Mouse (Mus musculus) erythroblast, embryonic 14.5 days (primary cell): Measurements from ENCODE around the gene Klrb1b. TPM values are rescaled to one million over a fixed set of nuclear protein-coding genes. Genes with fewer than 3 reads are reported as not detected.
"Not testable (repeated sequence)": the region's sequence is repeated elsewhere in the genome, so short reads cannot be mapped to it uniquely, and the experiment has no call there.

Source experiments
- H3K27me3 ChIP-seq: 2 replicates; pipeline ENCODE4 v1.6.1; 2012; ENCODE audit warnings: inconsistent platforms; ENCODE audit not compliant: control insufficient read depth
- H3K36me3 ChIP-seq: 2 replicates; pipeline ENCODE4 v1.6.1; 2012; ENCODE audit warnings: mild to moderate bottlenecking, inconsistent platforms; ENCODE audit not compliant: control insufficient read depth
- H3K4me1 ChIP-seq: 2 replicates; pipeline ENCODE4 v1.6.1; 2012; ENCODE audit warnings: inconsistent platforms; ENCODE audit not compliant: control insufficient read depth
- H3K4me3 ChIP-seq: replicated peaks from 2 replicates; pipeline ENCODE3; 2012; ENCODE audit warnings: moderate library complexity, mild to moderate bottlenecking, inconsistent platforms
- H3K9me3 ChIP-seq: 2 replicates; pipeline ENCODE4 v1.6.1; 2012; ENCODE audit warnings: low read length, inconsistent platforms, mixed read lengths; ENCODE audit not compliant: control insufficient read depth
- GATA1 ChIP-seq: IDR thresholded peaks from 2 replicates; pipeline ENCODE4 v1.6.1; 2012; ENCODE audit warnings: low read length, inconsistent platforms, mixed read lengths
- TAL1 ChIP-seq: IDR thresholded peaks from 3 replicates; pipeline ENCODE4 v1.6.1; 2012; ENCODE audit warnings: low read length, inconsistent platforms, mixed read lengths
- polyA plus RNA-seq: library from polyadenylated mRNA; stranded (reverse); fragments of >175 nt; gene quantifications from 2 replicates; pipeline ENCODE4 v1.2.3, GENCODE M21; 2012

Gene Klrb1b
- polyA plus RNA-seq, 1 experiment, result 0.02 TPM

DNA sequence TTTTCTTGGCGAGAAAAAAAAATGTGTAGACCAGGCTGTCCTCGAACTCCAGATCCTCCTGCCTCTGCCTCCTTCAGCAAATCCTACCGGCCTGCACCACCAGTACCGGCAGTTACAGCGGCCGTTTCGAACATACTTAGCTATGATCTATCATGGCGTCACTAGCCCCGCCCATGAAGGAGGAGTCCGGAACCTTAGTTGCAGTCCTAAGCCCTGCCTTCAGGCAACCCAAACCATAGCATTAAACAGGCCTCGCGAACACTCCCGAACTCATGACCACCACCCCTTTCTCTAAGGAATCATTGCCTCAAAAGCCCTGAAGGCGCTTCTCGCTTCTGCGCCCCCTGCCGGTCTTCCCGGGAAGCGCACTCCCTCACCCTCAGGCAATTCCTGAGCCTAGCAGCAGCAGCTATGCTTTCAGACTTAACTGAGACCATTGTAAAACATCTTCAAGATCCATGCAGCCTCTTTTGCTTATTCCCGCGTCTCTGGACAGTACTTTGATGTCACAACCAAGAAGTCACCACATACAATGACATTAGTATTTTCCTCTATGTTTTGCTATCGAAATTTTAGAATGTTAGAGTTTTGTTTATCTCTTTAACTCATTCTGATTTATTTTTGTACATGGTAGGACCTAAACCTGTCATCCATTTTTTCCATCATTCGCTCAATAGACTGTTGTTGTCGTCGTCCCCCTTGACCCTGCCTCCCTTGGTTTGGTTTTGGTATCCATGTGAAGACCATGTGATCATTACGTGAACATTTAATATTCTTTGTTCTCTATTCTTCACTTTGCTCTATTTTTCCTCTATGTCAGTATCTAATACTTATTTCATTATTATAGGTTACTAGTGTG is 22.9 kb downstream of the Klrb1b start:
- Histone ChIP-seq H3K4me3 (peak overlapping the region; percentile 64), H3K4me1 (peaks cover 26% of the 10 kb centered on the region), H3K36me3 (no peaks in the 10 kb centered on the region), H3K27me3 (no peaks in the 10 kb centered on the region), H3K9me3 (no peaks in the 10 kb centered on the region)
- TF ChIP-seq GATA1 (no peak), TAL1 (no peak)

GRCm38 (mm10) chr6:128802557-128802956 is 23.6 kb downstream of the Klrb1b start:
- no peaks in the 10 kb centered on the region for H3K9me3 ChIP-seq
- no peak for TF ChIP-seq TAL1
- TF ChIP-seq GATA1, result no peak
- H3K36me3 ChIP-seq, result no peaks in the 10 kb centered on the region
- H3K4me1 ChIP-seq, result peaks cover 33% of the 10 kb centered on the region
- peak overlapping the region; percentile 64 for H3K4me3 ChIP-seq
- H3K27me3 ChIP-seq, result no peaks in the 10 kb centered on the region

GRCm38 (mm10) chr6:128800696-128801095 is 25.4 kb downstream of the Klrb1b start:
- H3K9me3 ChIP-seq, H3K4me3 ChIP-seq, H3K36me3 ChIP-seq, H3K27me3 ChIP-seq: not testable (repeated sequence)
- peaks cover 34% of the 10 kb centered on the region for H3K4me1 ChIP-seq

- no peaks in the 10 kb centered on the region for H3K9me3 ChIP-seq
- H3K36me3 ChIP-seq, result no peaks in the 10 kb centered on the region
- TF ChIP-seq TAL1 (no peak), GATA1 (no peak)
- H3K4me1 ChIP-seq, result peaks cover 34% of the 10 kb centered on the region
- no peaks in the 10 kb centered on the region for H3K27me3 ChIP-seq
- peak overlapping the region; percentile 74 for H3K4me3 ChIP-seq
These were observed 26.2 kb downstream of the Klrb1b start for GRCm38 (mm10) chr6:128799896-128800270.

DNA sequence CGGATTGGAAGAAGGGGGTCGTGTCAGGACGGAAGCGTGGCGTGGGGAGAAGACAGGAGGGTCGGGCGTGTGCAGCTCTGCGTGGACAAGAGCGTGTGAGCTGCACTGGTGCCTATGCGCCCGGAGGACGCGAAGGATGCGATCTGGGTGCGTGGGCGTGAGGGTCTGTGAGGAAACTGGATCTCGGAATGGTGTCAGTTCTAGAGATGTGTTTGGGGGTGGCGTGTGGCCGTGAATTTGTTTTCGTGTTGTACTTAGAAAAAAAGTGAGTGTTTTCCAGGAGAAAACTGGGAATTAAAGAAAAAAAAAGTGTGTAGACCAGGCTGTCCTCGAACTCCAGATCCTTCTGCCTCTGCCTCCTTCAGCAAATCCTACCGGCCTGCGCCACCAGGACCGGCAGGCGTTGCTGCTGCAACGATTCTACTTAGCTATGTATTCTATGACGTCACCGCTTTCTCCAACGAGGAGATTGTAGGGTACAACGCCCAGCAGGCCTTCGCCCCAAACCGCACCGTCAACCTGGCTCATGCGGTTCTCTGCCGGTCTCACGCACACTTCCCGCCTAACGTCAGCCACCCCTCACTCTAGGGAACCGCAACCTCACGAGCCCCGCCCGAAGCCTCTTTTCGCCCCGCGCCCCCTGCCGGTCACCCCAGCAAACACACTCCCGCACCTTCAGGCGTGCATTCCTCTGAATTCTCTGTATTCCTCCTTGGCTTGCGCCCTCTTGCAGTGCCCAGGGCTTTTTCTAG is 26.8 kb downstream of the Klrb1b start:
- H3K4me1 ChIP-seq, result peaks cover 34% of the 10 kb centered on the region
- H3K9me3 ChIP-seq, H3K27me3 ChIP-seq, H3K36me3 ChIP-seq: not testable (repeated sequence)
- peak overlapping the region; percentile 74 for H3K4me3 ChIP-seq

DNA sequence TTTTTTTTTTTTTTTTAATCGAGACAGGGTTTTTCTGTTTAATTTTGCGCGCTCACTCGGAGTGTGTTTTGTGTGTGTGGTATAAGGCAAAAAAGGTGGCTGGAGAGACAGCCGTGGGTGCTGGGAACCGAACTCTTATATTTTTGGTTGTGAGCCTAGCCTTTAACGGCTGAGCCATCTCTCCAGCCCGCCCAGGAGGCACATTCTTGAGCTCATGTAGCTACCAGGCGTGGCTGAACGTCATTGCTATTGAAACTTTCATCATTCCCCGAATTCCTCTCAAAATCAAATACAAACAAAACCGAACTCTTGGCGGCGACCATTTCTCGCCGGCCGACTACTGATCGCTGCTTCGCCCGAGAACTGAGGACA is 27.4 kb downstream of the Klrb1b start:
- H3K9me3 ChIP-seq, H3K27me3 ChIP-seq, H3K36me3 ChIP-seq: not testable (repeated sequence)
- peaks cover 35% of the 10 kb centered on the region for H3K4me1 ChIP-seq
- peak overlapping the region; percentile 62 for H3K4me3 ChIP-seq

GRCm38 (mm10) chr6:128797936-128798771 is 28.0 kb downstream of the Klrb1b start:
- Histone ChIP-seq H3K4me1 (peaks cover 33% of the 10 kb centered on the region), H3K9me3 (no peaks in the 10 kb centered on the region), H3K4me3 (peak overlapping the region; percentile 62), H3K27me3 (no peaks in the 10 kb centered on the region), H3K36me3 (no peaks in the 10 kb centered on the region)
- no peak for TF ChIP-seq GATA1
- no peak for TF ChIP-seq TAL1

DNA sequence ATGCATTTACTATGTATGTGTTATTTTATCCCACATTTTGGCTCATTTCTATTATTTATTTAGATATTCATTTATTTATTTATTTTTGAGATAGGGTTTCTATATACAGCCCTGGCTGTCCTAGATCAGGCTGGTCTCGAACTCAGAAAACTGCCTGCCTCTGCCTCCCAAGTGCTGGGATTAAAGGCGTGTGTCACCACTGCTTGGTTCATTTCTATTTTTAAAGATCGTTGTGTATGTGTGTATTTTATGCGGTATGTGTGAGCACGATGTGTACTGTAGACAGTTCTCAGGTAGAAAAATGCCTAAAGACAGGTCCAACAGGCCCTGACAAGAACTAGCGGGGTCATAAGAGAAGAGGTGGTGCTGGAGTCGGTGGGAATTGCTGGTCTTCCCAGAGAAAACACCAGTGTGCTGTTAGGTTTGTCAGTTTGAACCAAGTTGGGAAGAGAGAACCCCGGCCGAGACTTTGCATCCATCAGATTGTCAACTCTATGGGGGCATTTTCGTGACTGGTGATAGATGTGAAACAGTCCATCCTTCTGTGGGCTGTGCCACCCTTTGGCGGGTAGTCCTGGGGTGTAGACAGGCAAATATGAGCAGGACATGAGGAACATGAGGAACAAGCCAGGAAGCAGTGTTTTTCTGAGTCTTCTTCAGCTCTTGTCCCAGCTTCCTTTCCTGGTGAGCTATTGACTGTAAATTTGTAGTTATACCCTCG is 28.8 kb downstream of the Klrb1b start:
- no peak overlapping the region for H3K4me3 ChIP-seq
- H3K27me3 ChIP-seq, result no peaks in the 10 kb centered on the region
- TF ChIP-seq TAL1, result no peak
- TF ChIP-seq GATA1, result no peak
- no peaks in the 10 kb centered on the region for H3K36me3 ChIP-seq
- H3K4me1 ChIP-seq, result peaks cover 24% of the 10 kb centered on the region
- H3K9me3 ChIP-seq, result no peaks in the 10 kb centered on the region
